Mouse (Mus musculus) mesoderm, embryonic 11.5 days (tissue): ENCODE measurements around the gene Gm15319.
"Not testable (repeated sequence)": the region's sequence is repeated elsewhere in the genome, so short reads cannot be mapped to it uniquely, and the experiment has no call there.

Experiments
- DNase-seq: peaks from one replicate; pipeline ENCODE4 v3.0.0-alpha.2; 2012; ENCODE audit warnings: low read depth, low spot score

The Gm15319 gene

GRCm38 (mm10) chr8:20363110-20363509 lies at the start of gene Gm15319:
Gene Gm15319, minus strand, starts transcription at chr8:20363210.
- DNase-seq: not testable (repeated sequence)

- not testable (repeated sequence) for DNase-seq
These were observed 47.3 kb upstream of the Gm15319 start for GRCm38 (mm10) chr8:20410355-20410754.

GRCm38 (mm10) chr8:20408441-20409030 lies 45.5 kb upstream of the Gm15319 start:
- not testable (repeated sequence) for DNase-seq

GRCm38 (mm10) chr8:20389363-20389739 lies 26.3 kb upstream of the Gm15319 start:
- not testable (repeated sequence) for DNase-seq

- not testable (repeated sequence) for DNase-seq
These were observed 25.8 kb upstream of the Gm15319 start for GRCm38 (mm10) chr8:20388706-20389362.

GRCm38 (mm10) chr8:20387121-20387794 lies 24.2 kb upstream of the Gm15319 start:
- DNase-seq: not testable (repeated sequence)

- not testable (repeated sequence) for DNase-seq
These were observed 22.0 kb upstream of the Gm15319 start for GRCm38 (mm10) chr8:20384990-20385389.

GRCm38 (mm10) chr8:20384131-20384530 lies 21.1 kb upstream of the Gm15319 start:
- DNase-seq: not testable (repeated sequence)

GRCm38 (mm10) chr8:20382146-20382545 lies 19.1 kb upstream of the Gm15319 start:
- not testable (repeated sequence) for DNase-seq

- not testable (repeated sequence) for DNase-seq
These were observed 18.6 kb upstream of the Gm15319 start for GRCm38 (mm10) chr8:20381637-20382036.

GRCm38 (mm10) chr8:20381239-20381620 lies 18.2 kb upstream of the Gm15319 start:
- DNase-seq: not testable (repeated sequence)

- DNase-seq: not testable (repeated sequence)
These were observed 17.7 kb upstream of the Gm15319 start for GRCm38 (mm10) chr8:20380590-20381238.

- DNase-seq: not testable (repeated sequence)
These were observed 16.8 kb upstream of the Gm15319 start for GRCm38 (mm10) chr8:20379650-20380436.

GRCm38 (mm10) chr8:20378786-20379649 lies 16.0 kb upstream of the Gm15319 start:
- not testable (repeated sequence) for DNase-seq

GRCm38 (mm10) chr8:20378353-20378752 lies 15.3 kb upstream of the Gm15319 start:
- not testable (repeated sequence) for DNase-seq

GRCm38 (mm10) chr8:20375698-20376097 lies 12.7 kb upstream of the Gm15319 start:
- DNase-seq: not testable (repeated sequence)

GRCm38 (mm10) chr8:20356386-20356785 lies 6.6 kb downstream of the Gm15319 start:
- not testable (repeated sequence) for DNase-seq

- DNase-seq: not testable (repeated sequence)
These were observed 9.4 kb downstream of the Gm15319 start for GRCm38 (mm10) chr8:20353579-20353978.

GRCm38 (mm10) chr8:20302759-20303158 lies 60.3 kb downstream of the Gm15319 start:
- not testable (repeated sequence) for DNase-seq

- not testable (repeated sequence) for DNase-seq
These were observed 63.0 kb downstream of the Gm15319 start for GRCm38 (mm10) chr8:20300042-20300441.
